Mouse (Mus musculus): ENCODE results near the gene Ppard.

The Ppard gene

GRCm38 (mm10) chr17:28340578-28340977 lies 108.1 kb downstream of the Ppard start:
- DNase-seq (ENCODE audit: low read depth, low spot score): no peak

GRCm38 (mm10) chr17:28341091-28341490 lies 108.6 kb downstream of the Ppard start:
- DNase-seq (ENCODE audit: low read depth, low spot score): peak; percentile 52

- DNase-seq (ENCODE audit: low read depth, low spot score): no peak
These were observed 111.6 kb downstream of the Ppard start for GRCm38 (mm10) chr17:28344050-28344607.

GRCm38 (mm10) chr17:28344670-28345069 lies 112.2 kb downstream of the Ppard start:
- DNase-seq (ENCODE audit: low read depth, low spot score): no peak

- no peak for DNase-seq (ENCODE audit: low read depth, low spot score)
These were observed 112.8 kb downstream of the Ppard start for GRCm38 (mm10) chr17:28345271-28345721.

- no peak for DNase-seq (ENCODE audit: low read depth, low spot score)
These were observed 113.4 kb downstream of the Ppard start for GRCm38 (mm10) chr17:28345882-28346281.

- no peak for DNase-seq (ENCODE audit: low read depth, low spot score)
These were observed 114.8 kb downstream of the Ppard start for GRCm38 (mm10) chr17:28347327-28347726.

GRCm38 (mm10) chr17:28348211-28348610 lies 115.7 kb downstream of the Ppard start:
- no peak for DNase-seq (ENCODE audit: low read depth, low spot score)

- no peak for DNase-seq (ENCODE audit: low read depth, low spot score)
These were observed 116.9 kb downstream of the Ppard start for GRCm38 (mm10) chr17:28349264-28349880.

GRCm38 (mm10) chr17:28349901-28350465 lies 117.5 kb downstream of the Ppard start:
- DNase-seq (ENCODE audit: low read depth, low spot score): peak; percentile 32

GRCm38 (mm10) chr17:28350466-28351352 lies 118.2 kb downstream of the Ppard start, which contains the start of gene Tead3:
Gene Tead3 (minus strand): TSS chr17:28350817.
- DNase-seq (ENCODE audit: low read depth, low spot score): peak; percentile 75
